Mouse (Mus musculus) lung, adult 2 months (tissue): ENCODE results near the gene Tpst2. TPM values are rescaled to one million over a fixed set of nuclear protein-coding genes. Genes with fewer than 3 reads are reported as not detected.

Experiments
- DNase-seq: peaks from one replicate; pipeline ENCODE4 v3.0.0; 2022
- H3K4me1 ChIP-seq: fragments of 200-500 bp; 2 replicates; pipeline ENCODE4 v1.6.1; 2011; ENCODE audit warnings: low read length; ENCODE audit not compliant: control insufficient read depth, insufficient read depth
- H3K4me3 ChIP-seq: fragments of 200-500 bp; replicated peaks from 2 replicates; pipeline ENCODE3; 2011; ENCODE audit warnings: low read depth, mild to moderate bottlenecking, control low read depth, low read length; ENCODE audit errors: extremely low read depth
- CTCF ChIP-seq: fragments of 200-500 bp; IDR thresholded peaks from 2 replicates; pipeline ENCODE4 v1.5.1; 2011; ENCODE audit warnings: mild to moderate bottlenecking, low read length, control low read depth; ENCODE audit not compliant: insufficient read depth
- POLR2A ChIP-seq: fragments of 200-500 bp; IDR thresholded peaks from 2 replicates; pipeline ENCODE4 v1.6.1; 2011; ENCODE audit warnings: low read depth, mild to moderate bottlenecking, control low read depth, low read length, borderline replicate concordance; ENCODE audit errors: extremely low read depth
- WGBS: fragments of 180-500 bp; shearing (Covaris S2); methylation state at CpG from one replicate; pipeline ENCODE4 v1.1.7; 2018; 5-methylcytosine and 5-hydroxymethylcytosine counted together
- polyA plus RNA-seq: library from polyadenylated mRNA; depleted of rRNA; stranded (reverse); fragments of >200 nt; gene quantifications from 2 replicates; pipeline ENCODE4 v1.2.3, GENCODE M21; 2012

Gene Tpst2
- polyA plus RNA-seq, 1 experiment = 122 TPM

GRCm38 (mm10) chr5:112253169-112253568, 23.3 kb upstream of the Tpst2 start:
- WGBS = 46% methylated on average over 8 of the region's 8 CpGs
- DNase-seq = no peak

GRCm38 (mm10) chr5:112254282-112254806, 22.1 kb upstream of the Tpst2 start:
- no peak for DNase-seq
- TF ChIP-seq CTCF (no peak), POLR2A (no peak)
- WGBS = 44% methylated on average over 7 of the region's 7 CpGs
- H3K4me3 ChIP-seq = no peak overlapping the region
- peaks cover 4% of the 10 kb centered on the region for H3K4me1 ChIP-seq

More at GRCm38 (mm10) chr5:112253169-112253568, 23.3 kb upstream of the Tpst2 start:
- Histone ChIP-seq H3K4me1 (peaks cover 4% of the 10 kb centered on the region), H3K4me3 (no peak overlapping the region)
- no peak for TF ChIP-seq CTCF
- TF ChIP-seq POLR2A = no peak

- peaks cover 4% of the 10 kb centered on the region for H3K4me1 ChIP-seq
- TF ChIP-seq CTCF (no peak), POLR2A (no peak)
- H3K4me3 ChIP-seq = no peak within 1 kb of the TSS
- DNase-seq = no peak
- WGBS = 29% methylated on average over 3 of the region's 3 CpGs
These were observed 21.1 kb upstream of the Tpst2 start, which contains the start of gene Crybb1 for GRCm38 (mm10) chr5:112255426-112255825. Gene Crybb1 (plus strand): TSS chr5:112255815.

- DNase-seq = no peak
- no peak for TF ChIP-seq CTCF
- TF ChIP-seq POLR2A = no peak
- 74% methylated on average over 9 of the region's 9 CpGs for WGBS
These were observed 20.0 kb upstream of the Tpst2 start for GRCm38 (mm10) chr5:112256457-112256856.

DNA sequence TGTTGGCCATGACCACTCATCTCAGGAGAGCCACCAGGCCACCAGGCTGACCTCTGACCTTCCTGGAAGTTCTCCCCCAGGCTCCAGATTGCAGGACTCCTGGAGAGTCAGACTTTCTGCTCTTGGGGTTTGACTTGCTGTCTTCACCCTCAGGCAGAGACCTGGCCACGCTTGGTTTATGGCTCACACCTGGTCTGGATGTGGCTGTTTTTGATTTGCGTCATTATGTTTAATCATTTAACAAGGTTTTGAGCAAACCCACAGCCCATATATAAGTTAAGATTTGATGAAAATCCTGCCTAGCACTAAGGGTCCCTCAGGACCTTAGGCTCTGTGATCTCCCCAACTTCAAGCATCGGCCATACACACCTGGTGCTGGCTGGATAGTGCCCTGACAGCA, 18.6 kb upstream of the Tpst2 start:
- no peak for DNase-seq
- Histone ChIP-seq H3K4me1 (no peaks in the 10 kb centered on the region; the same call in 1 of the 2 replicates), H3K4me3 (no peak overlapping the region)
- WGBS = 89% methylated on average over 3 of the region's 3 CpGs
- TF ChIP-seq CTCF = no peak

More at GRCm38 (mm10) chr5:112256457-112256856, 20.0 kb upstream of the Tpst2 start:
- peaks cover 4% of the 10 kb centered on the region for H3K4me1 ChIP-seq
- H3K4me3 ChIP-seq = no peak overlapping the region

- H3K4me3 ChIP-seq = no peak overlapping the region
- no peaks in the 10 kb centered on the region for H3K4me1 ChIP-seq
- TF ChIP-seq CTCF (no peak), POLR2A (no peak)
- WGBS = 71% methylated on average over 16 of the region's 16 CpGs
- DNase-seq = no peak
These were observed 16.4 kb upstream of the Tpst2 start for GRCm38 (mm10) chr5:112259862-112260650.

- DNase-seq = no peak
- Histone ChIP-seq H3K4me3 (no peak overlapping the region), H3K4me1 (no peaks in the 10 kb centered on the region)
- whole genome bisulfite sequencing = 62% methylated on average over 3 of the region's 3 CpGs
- TF ChIP-seq POLR2A (no peak), CTCF (no peak)
These were observed 15.7 kb upstream of the Tpst2 start for GRCm38 (mm10) chr5:112260818-112261217.

GRCm38 (mm10) chr5:112264099-112264498, 12.4 kb upstream of the Tpst2 start:
- TF ChIP-seq CTCF (no peak), POLR2A (no peak)
- no peak overlapping the region for H3K4me3 ChIP-seq
- 70% methylated on average over 7 of the region's 7 CpGs for WGBS
- no peaks in the 10 kb centered on the region for H3K4me1 ChIP-seq
- no peak for DNase-seq

GRCm38 (mm10) chr5:112265110-112265509, 11.4 kb upstream of the Tpst2 start:
- H3K4me3 ChIP-seq = no peak overlapping the region
- DNase-seq = no peak
- no peaks in the 10 kb centered on the region for H3K4me1 ChIP-seq
- WGBS = 78% methylated on average over 5 of the region's 5 CpGs
- TF ChIP-seq POLR2A = no peak
- TF ChIP-seq CTCF = no peak

GRCm38 (mm10) chr5:112265515-112265914, 11.0 kb upstream of the Tpst2 start:
- peak overlapping the region; percentile 15 for H3K4me3 ChIP-seq
- WGBS = 26% methylated on average over 10 of the region's 10 CpGs
- no peaks in the 10 kb centered on the region for H3K4me1 ChIP-seq
- no peak for DNase-seq
- no peak for TF ChIP-seq POLR2A
- no peak for TF ChIP-seq CTCF

DNA sequence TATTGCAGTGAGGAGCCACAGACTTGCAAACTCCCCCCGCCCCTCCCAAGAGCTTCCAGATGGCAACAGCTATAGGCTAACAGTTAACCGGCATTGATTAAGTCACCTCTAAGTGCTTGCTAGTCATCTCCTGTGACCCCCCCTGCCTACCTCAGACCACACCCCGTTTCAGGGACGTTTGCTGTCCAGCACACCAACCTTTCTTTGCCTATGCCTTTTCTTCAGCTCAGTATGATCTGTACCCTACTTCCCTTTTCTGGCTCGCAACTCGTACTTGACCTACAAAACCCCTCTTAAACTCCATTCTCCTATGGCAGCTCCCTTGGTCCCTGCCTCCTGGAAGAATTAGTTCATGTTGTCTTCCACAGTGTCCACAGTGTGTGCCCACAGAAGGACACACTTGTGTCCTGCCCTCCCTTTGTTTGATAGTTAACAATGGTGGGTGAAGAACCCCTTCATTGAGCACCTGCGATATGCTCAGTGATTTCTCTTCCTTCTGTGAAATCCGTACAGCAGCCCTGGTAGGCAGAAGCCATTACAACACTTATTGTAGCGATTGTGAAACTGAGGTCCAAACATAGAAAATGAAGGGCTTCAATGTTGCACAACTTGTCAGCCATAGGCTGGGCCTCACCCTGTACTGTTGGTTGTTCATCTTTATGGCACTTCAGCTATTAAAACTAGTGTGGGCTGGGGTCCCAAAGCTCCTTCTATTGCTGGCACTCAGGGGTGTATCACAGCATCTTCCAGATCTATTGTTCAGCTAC, 10.3 kb upstream of the Tpst2 start:
- Histone ChIP-seq H3K4me3 (no peak overlapping the region), H3K4me1 (no peaks in the 10 kb centered on the region)
- WGBS = 48% methylated on average over 9 of the region's 9 CpGs
- peak; percentile 31 for DNase-seq
- TF ChIP-seq CTCF (no peak), POLR2A (no peak)
